In the genomic region with DNA sequence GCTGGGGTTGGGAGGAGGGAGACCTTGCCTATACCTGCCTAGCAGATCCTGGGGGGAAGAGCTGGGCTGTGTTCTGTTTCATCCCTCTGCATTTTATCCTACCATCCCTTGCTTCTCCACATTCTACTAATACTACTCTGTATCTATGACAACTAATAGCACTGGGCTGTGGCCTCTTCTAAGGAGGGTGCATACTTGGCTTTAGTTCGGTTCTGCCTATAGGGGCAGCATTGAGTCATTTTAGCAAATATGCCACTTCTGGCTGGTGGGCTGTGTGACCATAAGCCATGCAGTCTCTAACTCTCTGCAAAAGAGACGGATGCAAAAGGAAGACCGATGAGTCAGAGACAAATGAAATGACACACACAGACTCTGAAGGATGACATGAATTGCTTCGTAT, we compare ENCODE assay signal across 8 mouse cellular contexts.
A peak's percentile ranks its signal among the peaks of the same experiment; 100 is the strongest.
DNase-seq lines count a peak whose midpoint lies in the region; ATAC-seq and TF ChIP-seq lines count a peak whose summit lies in the region.
"Not testable (repeated sequence)": the region's sequence is repeated elsewhere in the genome, so short reads cannot be mapped to it uniquely, and the experiment has no call there.

No protein-coding gene starts in this region.

- H3K27ac ChIP-seq in embryonic facial prominence, embryonic 15.5 days (replicated peaks): peak overlapping the region; percentile 68; the same call in 1 of the 2 replicates
- not testable (repeated sequence) for H3K27ac ChIP-seq in heart, embryonic 12.5 days (ENCODE audit: poor library complexity, severe bottlenecking); kidney, adult 2 months (ENCODE audit: insufficient read depth, low read depth, low read length); stomach, embryonic 14.5 days (ENCODE audit: low read length)

- H3K27me3 ChIP-seq in embryonic facial prominence, embryonic 15.5 days; heart, embryonic 12.5 days (replicated peaks); kidney, adult 2 months (replicated peaks; ENCODE audit: control insufficient read depth, insufficient read depth, low read length); stomach, embryonic 14.5 days (ENCODE audit: control insufficient read depth, insufficient read depth, low read length): not testable (repeated sequence)

- H3K36me3 ChIP-seq in embryonic facial prominence, embryonic 15.5 days; heart, embryonic 12.5 days; kidney, adult 2 months (ENCODE audit: control insufficient read depth, insufficient read depth, low read length); stomach, embryonic 14.5 days (ENCODE audit: control insufficient read depth, insufficient read depth, low read length): not testable (repeated sequence)

- peak; percentile 31 for DNase-seq in CD4-positive, CD25-positive, alpha-beta regulatory T cell, adult 2 months (ENCODE audit: low read depth, low spot score)
- DNase-seq in c-Kit-positive CD71-positive TER-119-positive erythroid progenitor cells, embryonic 14.5 days (ENCODE audit: low spot score): peak; percentile 7
- DNase-seq in kidney, adult 2 months: peak; percentile 37
- DNase-seq in left cerebral cortex, postnatal 25 days (ENCODE audit: low spot score in 2 of 2): peak; percentile 6 to 37
- DNase-seq in lung, postnatal 25 days (ENCODE audit: low spot score): peak; percentile 48

- 9% methylated on average over 4 of the region's 4 CpGs for WGBS in embryonic facial prominence, embryonic 15.5 days
- 24% methylated on average over 4 of the region's 4 CpGs for WGBS in heart, embryonic 12.5 days
- WGBS in kidney, adult 2 months: 31% methylated on average over 4 of the region's 4 CpGs
- 17% methylated on average over 4 of the region's 4 CpGs for WGBS in stomach, embryonic 14.5 days

- H3K4me1 ChIP-seq in embryonic facial prominence, embryonic 15.5 days: peaks cover 32% of the 10 kb centered on the region
- peaks cover 21% of the 10 kb centered on the region for H3K4me1 ChIP-seq in heart, embryonic 12.5 days (replicated peaks)
- H3K4me1 ChIP-seq in kidney, adult 2 months (ENCODE audit: control insufficient read depth, insufficient read depth, low read length): not testable (repeated sequence)
- H3K4me1 ChIP-seq in stomach, embryonic 14.5 days (ENCODE audit: control insufficient read depth, insufficient read depth, low read length): peaks cover 11% of the 10 kb centered on the region; the same call in 1 of the 2 replicates

- intact Hi-C loops in left cerebral cortex, postnatal 25 days (cut with DNase I): not testable (repeated sequence)

- not testable (repeated sequence) for TF ChIP-seq POLR2A in kidney, adult 2 months (IDR thresholded peaks at IDR 0.05; ENCODE audit: low read depth, low read length)

- not testable (repeated sequence) for H3K4me3 ChIP-seq in embryonic facial prominence, embryonic 15.5 days (replicated peaks); heart, embryonic 12.5 days; kidney, adult 2 months (ENCODE audit: insufficient read depth, low read depth, low read length); stomach, embryonic 14.5 days (ENCODE audit: low read depth, low read length)

- not testable (repeated sequence) for H3K9ac ChIP-seq in embryonic facial prominence, embryonic 15.5 days; heart, embryonic 12.5 days; stomach, embryonic 14.5 days (replicated peaks; ENCODE audit: low read depth, low read length)

- H3K9me3 ChIP-seq in embryonic facial prominence, embryonic 15.5 days (replicated peaks); heart, embryonic 12.5 days (replicated peaks); stomach, embryonic 14.5 days (ENCODE audit: control insufficient read depth, low read depth, low read length): not testable (repeated sequence)

- H3K4me2 ChIP-seq in embryonic facial prominence, embryonic 15.5 days (replicated peaks): 0 out of 2 replicates have a peak overlapping the region, but pooled peaks have one; percentile 28
- H3K4me2 ChIP-seq in heart, embryonic 12.5 days; stomach, embryonic 14.5 days (replicated peaks; ENCODE audit: low read depth, low read length): not testable (repeated sequence)

- TF ChIP-seq CTCF in kidney, adult 2 months (conservative IDR thresholded peaks at IDR 0.05; ENCODE audit: insufficient read depth, insufficient read length, low read depth, low read length): not testable (repeated sequence)

- peak; percentile 7; the same call in 1 of the 2 replicates for ATAC-seq in embryonic facial prominence, embryonic 15.5 days (ENCODE audit: insufficient number of reproducible peaks, low FRiP score, low TSS enrichment, low read depth)
- 0 out of 2 replicates have a peak, but pooled peaks have one; percentile 7 for ATAC-seq in heart, embryonic 12.5 days (ENCODE audit: insufficient number of reproducible peaks, low FRiP score)
- ATAC-seq in stomach, embryonic 14.5 days (ENCODE audit: insufficient number of reproducible peaks, insufficient read depth, low FRiP score, low read depth): peak; percentile 33; the same call in 1 of the 2 replicates
